10 mouse cellular contexts compared by ENCODE assay signal in the genomic region with DNA sequence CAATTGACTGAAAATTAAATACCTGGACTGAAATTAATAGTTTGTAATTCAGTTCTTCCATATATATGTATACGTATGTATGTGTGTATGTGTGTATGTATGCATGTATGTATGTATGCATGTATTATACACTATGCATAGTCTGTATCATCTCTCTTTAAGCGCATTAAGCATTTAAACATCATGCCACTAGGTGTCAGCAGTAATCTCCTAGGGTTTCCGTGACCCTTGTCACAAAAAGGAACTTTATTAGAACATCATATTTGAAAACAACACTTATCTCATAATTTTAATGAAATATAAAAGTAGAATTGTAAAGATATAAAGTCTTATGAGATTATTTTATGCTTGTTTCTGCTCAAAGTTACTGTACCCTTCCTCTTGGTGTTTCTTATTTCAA.
DNase-seq lines count a peak whose midpoint lies in the region; ATAC-seq and TF ChIP-seq lines count a peak whose summit lies in the region.
"Had no signal": no experiment of that assay in that cellular context is flagged by ENCODE, and none has a peak within 500 bp of the region (broad histone marks: within the 10 kb centered on the region; RNA-seq: fewer than 3 reads in every experiment).

No protein-coding gene starts in this region.

- peak; percentile 59 for TF ChIP-seq CTCF in gastrocnemius, adult 2 months (IDR thresholded peaks at IDR 0.05)
- TF ChIP-seq CTCF in lung, postnatal 0 days (IDR thresholded peaks at IDR 0.05): peak; percentile 80

- no peak overlapping the region for H3K27ac ChIP-seq in gastrocnemius, adult 2 months
- no peak overlapping the region for H3K27ac ChIP-seq in lung, postnatal 0 days (ENCODE audit: low read length)
- no peak overlapping the region for H3K27ac ChIP-seq in embryonic facial prominence, embryonic 14.5 days (replicated peaks; ENCODE audit: low read depth, low read length)
- no peak overlapping the region for H3K27ac ChIP-seq in hindbrain, embryonic 10.5 days
- H3K27ac ChIP-seq: limb, embryonic 13.5 days had no signal

- H3K9me3 ChIP-seq in lung, postnatal 0 days (ENCODE audit: low read length): no peaks in the 10 kb centered on the region
- no peaks in the 10 kb centered on the region for H3K9me3 ChIP-seq in embryonic facial prominence, embryonic 14.5 days (ENCODE audit: control insufficient read depth, low read length)
- no peaks in the 10 kb centered on the region for H3K9me3 ChIP-seq in hindbrain, embryonic 10.5 days
- H3K9me3 ChIP-seq: limb, embryonic 13.5 days had no signal

- no peaks in the 10 kb centered on the region for H3K36me3 ChIP-seq in lung, postnatal 0 days (ENCODE audit: insufficient read depth, low read length)
- no peaks in the 10 kb centered on the region for H3K36me3 ChIP-seq in embryonic facial prominence, embryonic 14.5 days (ENCODE audit: control insufficient read depth, insufficient read depth, low read length)
- no peaks in the 10 kb centered on the region for H3K36me3 ChIP-seq in hindbrain, embryonic 10.5 days
- H3K36me3 ChIP-seq: limb, embryonic 13.5 days had no signal

- no peak for TF ChIP-seq EP300 in lung, postnatal 0 days (IDR thresholded peaks at IDR 0.05)

- H3K9ac ChIP-seq in lung, postnatal 0 days (replicated peaks; ENCODE audit: low read depth): no peak overlapping the region
- H3K9ac ChIP-seq in embryonic facial prominence, embryonic 14.5 days (ENCODE audit: low read depth, low read length): no peak overlapping the region
- H3K9ac ChIP-seq: limb, embryonic 13.5 days had no signal

- no peak for ATAC-seq in lung, postnatal 0 days
- no peak for ATAC-seq in embryonic facial prominence, embryonic 14.5 days (ENCODE audit: low read depth)
- no peak for ATAC-seq in erythroblast, adult 5-6 weeks (replicated peaks; ENCODE audit: low FRiP score, poor library complexity, severe bottlenecking)

- no peaks in the 10 kb centered on the region for H3K27me3 ChIP-seq in lung, postnatal 0 days (replicated peaks; ENCODE audit: insufficient read depth, low read length)
- no peaks in the 10 kb centered on the region for H3K27me3 ChIP-seq in embryonic facial prominence, embryonic 14.5 days (replicated peaks; ENCODE audit: control insufficient read depth, insufficient read depth, low read length)
- H3K27me3 ChIP-seq in hindbrain, embryonic 10.5 days (ENCODE audit: insufficient read depth, poor library complexity, severe bottlenecking): no peaks in the 10 kb centered on the region
- H3K27me3 ChIP-seq: limb, embryonic 13.5 days had no signal

- no peak overlapping the region for H3K4me3 ChIP-seq in gastrocnemius, adult 2 months
- H3K4me3 ChIP-seq in lung, postnatal 0 days (ENCODE audit: low read depth, low read length): no peak overlapping the region
- H3K4me3 ChIP-seq in embryonic facial prominence, embryonic 14.5 days (ENCODE audit: low read depth, low read length): no peak overlapping the region
- H3K4me3 ChIP-seq in hindbrain, embryonic 10.5 days: no peak overlapping the region
- H3K4me3 ChIP-seq: limb, embryonic 13.5 days had no signal

- intact Hi-C loops in gastrocnemius, adult 2 months (cut with DNase I): loop anchor here (5.0 to 10.0 kb wide), 2 partner anchors 326 to 1264 kb away; no protein-coding TSS in a partner anchor

- no peaks in the 10 kb centered on the region for H3K4me1 ChIP-seq in lung, postnatal 0 days (ENCODE audit: insufficient read depth, low read depth, low read length)
- no peaks in the 10 kb centered on the region for H3K4me1 ChIP-seq in embryonic facial prominence, embryonic 14.5 days (ENCODE audit: control insufficient read depth, insufficient read depth, low read length)
- H3K4me1 ChIP-seq in hindbrain, embryonic 10.5 days (replicated peaks): no peaks in the 10 kb centered on the region
- H3K4me1 ChIP-seq: limb, embryonic 13.5 days had no signal

- WGBS in lung, postnatal 0 days: 24% methylated on average over 3 of the region's 3 CpGs
- 40% methylated on average over 3 of the region's 3 CpGs for WGBS in embryonic facial prominence, embryonic 14.5 days
- WGBS in hindbrain, embryonic 10.5 days: 36% methylated on average over 3 of the region's 3 CpGs

- DNase-seq in gastrocnemius, adult 2 months: no peak
- DNase-seq in gastrocnemius, postnatal 4 days (ENCODE audit: low spot score in 2 of 2): no peak
- DNase-seq in lung, postnatal 0 days (ENCODE audit: low spot score): peak; percentile 56
- no peak for DNase-seq in lung, postnatal 4 days
- peak; percentile 32 for DNase-seq in embryonic facial prominence, embryonic 14.5 days (ENCODE audit: low spot score)
- DNase-seq in retina, postnatal 7 days (ENCODE audit: low read depth, low spot score): peak; percentile 35
- no peak for DNase-seq in hindbrain, embryonic 10.5 days (ENCODE audit: low spot score)
- DNase-seq: spleen, adult 18-20 months had no signal

- no peak overlapping the region for H3K4me2 ChIP-seq in lung, postnatal 0 days (replicated peaks; ENCODE audit: low read depth, low read length)
- no peak overlapping the region for H3K4me2 ChIP-seq in embryonic facial prominence, embryonic 14.5 days (ENCODE audit: low read depth, low read length)
- H3K4me2 ChIP-seq: limb, embryonic 13.5 days had no signal

Comparison
In these comparisons a context has a peak if more than half of its experiments do, and no peak if none do; other contexts are left out.
1. DNase-seq: peak in lung, postnatal 0 days (single experiment), embryonic facial prominence, embryonic 14.5 days (single experiment) and retina, postnatal 7 days (single experiment); none in gastrocnemius, adult 2 months (single experiment), gastrocnemius, postnatal 4 days (0 of 2), lung, postnatal 4 days (0 of 2) and hindbrain, embryonic 10.5 days (single experiment).